Mouse (Mus musculus) spleen, adult 12 weeks (tissue): ENCODE results near the gene Mef2d.

Experiments used
- DNase-seq: peaks from one replicate; pipeline ENCODE4 v3.0.0; 2022; ENCODE audit warnings: low spot score

The Mef2d gene

GRCm38 (mm10) chr3:88209306-88209705 lies 67.1 kb downstream of the Mef2d start:
- no peak for DNase-seq

DNA sequence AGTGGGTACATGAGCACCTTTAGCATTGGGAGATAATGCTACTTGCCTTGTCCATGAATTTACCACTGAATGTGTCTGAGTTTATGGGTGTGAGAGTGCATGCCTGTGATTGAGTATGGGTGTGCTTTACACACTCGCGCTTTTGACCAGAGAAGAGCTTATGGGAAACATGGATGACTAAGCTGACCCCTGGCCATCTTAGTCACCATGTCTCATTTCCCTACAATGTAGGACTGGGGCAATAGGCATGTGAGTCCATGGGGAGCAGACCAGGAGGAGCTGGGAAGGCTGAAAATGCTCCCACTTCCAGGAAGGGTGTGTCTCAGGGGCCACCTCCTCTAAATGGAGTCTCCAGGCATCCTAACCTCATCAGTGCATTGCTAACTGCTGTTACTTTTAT lies 67.9 kb downstream of the Mef2d start:
- DNase-seq: no peak

DNA sequence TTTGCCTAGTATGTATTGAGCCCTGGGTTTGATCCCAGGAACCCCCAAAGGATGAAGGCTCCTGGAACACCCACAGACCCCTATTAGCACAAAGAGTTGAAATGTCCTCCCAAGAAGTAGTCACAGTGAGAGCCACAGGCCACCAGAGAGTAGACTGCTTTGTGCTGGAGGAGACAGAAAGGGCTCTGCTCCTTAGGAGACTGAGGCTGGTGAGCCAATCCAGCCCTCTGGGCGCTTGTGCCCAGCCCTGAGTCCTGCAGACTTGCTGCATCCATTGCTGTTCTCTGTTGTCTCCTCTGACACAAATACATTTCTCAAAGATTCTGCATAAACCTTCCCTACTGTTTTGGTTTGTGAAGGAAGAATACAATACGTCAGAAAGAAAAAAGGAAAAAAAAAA lies 68.7 kb downstream of the Mef2d start:
- no peak for DNase-seq

GRCm38 (mm10) chr3:88212356-88212755 lies 70.2 kb downstream of the Mef2d start:
- no peak for DNase-seq

DNA sequence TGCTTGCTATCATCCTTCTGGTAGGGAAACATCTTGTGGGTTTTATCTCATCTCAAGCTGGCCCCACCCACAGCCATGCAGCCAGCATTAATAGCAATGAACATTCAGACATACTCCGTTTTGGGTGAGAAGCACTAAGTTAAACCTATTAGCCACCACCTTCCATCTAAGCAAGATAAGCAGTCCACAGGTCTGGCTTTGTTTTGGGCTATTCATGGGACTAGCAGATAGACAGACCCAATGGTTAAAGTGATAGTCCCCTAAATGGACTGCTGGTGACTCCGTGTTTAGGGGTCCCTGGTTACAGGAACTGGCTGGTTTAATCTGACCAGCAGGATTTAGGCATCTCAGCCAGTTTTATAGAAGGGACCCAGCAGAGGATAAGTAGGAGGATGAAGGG lies 70.8 kb downstream of the Mef2d start:
- DNase-seq: no peak

- no peak for DNase-seq
Measured at GRCm38 (mm10) chr3:88214197-88214938, 72.2 kb downstream of the Mef2d start.

DNA sequence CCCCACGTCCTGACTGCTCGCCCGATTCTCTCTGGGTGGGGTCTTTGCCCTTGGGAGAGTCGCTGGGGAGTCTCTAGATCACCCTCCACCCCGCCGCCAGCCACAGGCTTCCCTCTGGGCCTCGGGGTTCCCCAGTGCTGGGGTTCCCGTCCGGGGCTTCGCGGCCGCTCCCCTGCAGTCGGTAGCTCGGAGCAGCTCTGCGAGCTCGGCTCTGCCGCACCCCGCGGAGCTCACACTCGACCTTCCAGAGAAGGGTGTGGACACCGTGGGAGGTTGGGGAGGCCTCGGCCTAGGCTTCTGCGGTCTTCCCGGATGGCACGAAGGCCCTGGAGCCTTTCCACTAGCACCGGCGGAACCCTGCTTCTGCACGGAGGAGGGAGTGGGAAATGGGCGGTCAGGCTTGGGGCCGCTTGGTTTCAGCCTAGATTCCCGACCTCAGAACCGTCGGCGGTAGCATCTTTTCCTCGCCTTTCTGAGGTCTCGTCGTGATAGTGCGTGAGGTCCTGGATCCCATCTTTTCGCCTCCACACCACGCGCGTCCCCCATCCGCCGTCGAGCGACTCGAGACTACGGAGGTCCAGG lies 72.9 kb downstream of the Mef2d start:
- DNase-seq: no peak

GRCm38 (mm10) chr3:88215553-88216004 lies 73.4 kb downstream of the Mef2d start:
- no peak for DNase-seq

DNA sequence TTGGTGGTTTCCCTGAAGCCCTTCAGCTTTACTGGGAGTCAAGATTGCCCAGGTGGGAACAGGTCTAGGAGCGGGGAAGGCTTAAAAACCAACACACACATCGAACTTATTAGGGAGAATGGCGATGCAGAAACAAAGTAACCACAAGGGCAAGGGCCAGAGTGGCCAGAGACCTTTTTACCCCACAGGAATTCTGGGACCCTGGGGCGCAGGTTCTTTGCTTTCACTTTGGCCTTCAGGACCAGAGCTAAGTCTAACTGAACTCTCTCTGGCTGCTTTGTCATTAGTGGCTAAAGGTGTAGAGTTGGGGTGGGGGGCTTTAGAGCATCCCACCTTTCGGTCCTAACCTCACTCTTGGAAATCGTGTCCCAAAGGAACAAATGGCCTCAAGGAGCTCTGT lies 73.9 kb downstream of the Mef2d start:
- DNase-seq: no peak

- DNase-seq: no peak
Measured at GRCm38 (mm10) chr3:88216534-88217326, 74.6 kb downstream of the Mef2d start.

GRCm38 (mm10) chr3:88217679-88218078 lies 75.5 kb downstream of the Mef2d start:
- DNase-seq: no peak

DNA sequence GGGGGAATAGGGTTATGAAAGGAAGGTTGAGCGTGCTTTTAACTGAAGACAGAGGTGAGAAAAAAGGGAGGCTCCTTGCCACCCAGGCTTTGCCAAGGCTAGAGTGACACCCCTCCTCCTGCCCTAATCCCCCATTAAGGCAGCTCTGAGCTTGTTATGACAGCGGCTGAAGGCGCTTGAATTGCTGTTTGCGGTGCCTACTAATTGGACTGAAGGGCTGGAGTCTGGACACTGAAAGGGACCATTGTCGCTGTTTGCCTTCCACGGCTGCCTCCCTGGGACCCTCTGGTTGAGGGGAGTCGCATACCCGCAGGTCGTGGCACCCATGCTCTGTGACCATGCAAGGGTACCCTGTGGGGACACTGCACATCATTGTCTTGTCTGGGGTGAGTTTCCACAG lies 77.8 kb downstream of the Mef2d start:
- no peak for DNase-seq

DNA sequence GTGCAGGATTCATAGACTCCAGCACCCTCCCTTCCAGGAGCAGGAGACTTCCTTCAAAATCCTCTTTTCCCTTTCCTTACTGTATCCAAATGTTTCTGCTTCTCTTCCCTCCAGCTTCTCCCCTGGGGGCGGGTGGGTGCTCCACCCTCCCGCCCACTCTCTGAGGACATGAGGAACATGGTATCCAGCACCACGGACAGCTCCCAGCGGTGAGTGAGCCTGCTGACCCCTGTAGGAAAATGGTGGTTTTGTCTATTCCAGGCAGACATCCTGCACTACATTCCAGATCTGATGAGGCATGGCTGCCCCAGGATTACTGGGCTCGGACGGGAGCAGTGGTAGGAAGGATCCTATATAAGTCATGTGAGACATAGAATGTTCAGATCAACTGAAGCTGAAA lies 78.7 kb downstream of the Mef2d start:
- DNase-seq: no peak
